Mouse (Mus musculus) hindbrain, embryonic 13.5 days (tissue): ENCODE data around the gene Cdca5. TPM values are rescaled to one million over a fixed set of nuclear protein-coding genes. Genes with fewer than 3 reads are reported as not detected.

ENCODE experiments used
- ATAC-seq: fragments of 200-750 bp; cut with Nextera tagmentation; 2 replicates; pipeline ENCODE4 v1.8.0; 2017; ENCODE audit warnings: moderate TSS enrichment; ENCODE audit not compliant: low FRiP score
- H3K27ac ChIP-seq: fragments of 300-500 bp; sonication (generic); 2 replicates; pipeline ENCODE4 v1.5.1; 2015; ENCODE audit warnings: inconsistent platforms, mild to moderate bottlenecking, moderate library complexity
- H3K27me3 ChIP-seq: fragments of 300-500 bp; sonication (generic); 2 replicates; pipeline ENCODE4 v1.6.1; 2015; ENCODE audit warnings: mild to moderate bottlenecking, inconsistent platforms
- H3K36me3 ChIP-seq: fragments of 300-500 bp; sonication (generic); 2 replicates; pipeline ENCODE4 v1.6.1; 2015; ENCODE audit warnings: mild to moderate bottlenecking, inconsistent platforms
- H3K4me1 ChIP-seq: fragments of 300-500 bp; sonication (generic); replicated peaks from 2 replicates; pipeline ENCODE4 v1.6.1; 2015; ENCODE audit warnings: inconsistent platforms
- H3K4me2 ChIP-seq: fragments of 300-500 bp; sonication (generic); 2 replicates; pipeline ENCODE4 v1.6.1; 2015; ENCODE audit warnings: inconsistent platforms, mild to moderate bottlenecking, moderate library complexity
- H3K4me3 ChIP-seq: fragments of 300-500 bp; sonication (generic); 2 replicates; pipeline ENCODE4 v1.5.1; 2015; ENCODE audit warnings: mild to moderate bottlenecking, inconsistent platforms
- H3K9ac ChIP-seq: fragments of 300-500 bp; sonication (generic); 2 replicates; pipeline ENCODE4 v1.6.1; 2015; ENCODE audit warnings: mild to moderate bottlenecking, inconsistent platforms
- H3K9me3 ChIP-seq: fragments of 300-500 bp; sonication (generic); 2 replicates; pipeline ENCODE4 v1.6.1; 2016; ENCODE audit warnings: inconsistent platforms
- WGBS: fragments of 180-500 bp; shearing (Covaris S2); methylation state at CpG from one replicate; pipeline ENCODE4 v1.1.7; 2015; 5-methylcytosine and 5-hydroxymethylcytosine counted together
- polyA plus RNA-seq: library from polyadenylated mRNA; unstranded; fragments of >200 nt; fragmentation: Nextera tagmentation; extraction: Ambion mirVana; gene quantifications from 2 replicates; pipeline ENCODE4 v1.2.1, GENCODE M21; 2015

Gene Cdca5
- polyA plus RNA-seq, 1 experiment from 2014 or later: 9.2 TPM

GRCm38 (mm10) chr19:6066571-6066970 lies 18.2 kb upstream of the Cdca5 start:
- ATAC-seq: peak; percentile 19
- 31% methylated on average over 5 of the region's 5 CpGs for WGBS

GRCm38 (mm10) chr19:6067011-6067723 lies 17.6 kb upstream of the Cdca5 start:
- H3K9ac ChIP-seq: peak overlapping the region; percentile 87
- H3K4me2 ChIP-seq: peak overlapping the region; percentile 92
- peaks cover 51% of the 10 kb centered on the region for H3K4me1 ChIP-seq
- no peaks in the 10 kb centered on the region for H3K27me3 ChIP-seq
- peaks cover 32% of the 10 kb centered on the region for H3K36me3 ChIP-seq
- peak; percentile 80 for ATAC-seq
- H3K4me3 ChIP-seq: peak overlapping the region; percentile 60
- WGBS: under 1% methylated on average over 30 of the region's 30 CpGs
- H3K9me3 ChIP-seq: no peaks in the 10 kb centered on the region
- H3K27ac ChIP-seq: peak overlapping the region; percentile 93

More at GRCm38 (mm10) chr19:6066571-6066970, 18.2 kb upstream of the Cdca5 start:
- peaks cover 32% of the 10 kb centered on the region for H3K36me3 ChIP-seq
- no peaks in the 10 kb centered on the region for H3K9me3 ChIP-seq
- H3K4me1 ChIP-seq: peaks cover 56% of the 10 kb centered on the region
- H3K4me3 ChIP-seq: peak overlapping the region; percentile 60
- H3K4me2 ChIP-seq: peak overlapping the region; percentile 92
- peak overlapping the region; percentile 93 for H3K27ac ChIP-seq
- no peaks in the 10 kb centered on the region for H3K27me3 ChIP-seq
- peak overlapping the region; percentile 87 for H3K9ac ChIP-seq

GRCm38 (mm10) chr19:6067724-6068415 lies 16.9 kb upstream of the Cdca5 start, which contains the start of gene Tm7sf2:
Gene Tm7sf2 (minus strand): TSS chr19:6068373.
- Histone ChIP-seq H3K4me2 (peak within 1 kb of the TSS; percentile 92), H3K9ac (peak within 1 kb of the TSS; percentile 87), H3K27me3 (no peaks in the 10 kb centered on the region), H3K9me3 (no peaks in the 10 kb centered on the region), H3K4me3 (peak within 1 kb of the TSS; percentile 60), H3K4me1 (peaks cover 44% of the 10 kb centered on the region), H3K36me3 (peaks cover 37% of the 10 kb centered on the region), H3K27ac (peak within 1 kb of the TSS; percentile 93)
- peak; percentile 90 for ATAC-seq
- 10% methylated on average over 33 of the region's 33 CpGs for WGBS

- Histone ChIP-seq H3K36me3 (peaks cover 48% of the 10 kb centered on the region), H3K4me2 (no peak overlapping the region), H3K9ac (no peak overlapping the region), H3K27ac (peak overlapping the region; percentile 93; the same call in 1 of the 2 replicates), H3K9me3 (no peaks in the 10 kb centered on the region), H3K4me3 (no peak overlapping the region), H3K27me3 (no peaks in the 10 kb centered on the region), H3K4me1 (peaks cover 33% of the 10 kb centered on the region)
- WGBS: 89% methylated on average over 4 of the region's 4 CpGs
- ATAC-seq: no peak
These were observed 15.8 kb upstream of the Cdca5 start for GRCm38 (mm10) chr19:6068951-6069350.

- Histone ChIP-seq H3K36me3 (peaks cover 54% of the 10 kb centered on the region), H3K4me1 (peaks cover 34% of the 10 kb centered on the region), H3K9ac (no peak overlapping the region), H3K4me2 (no peak overlapping the region), H3K9me3 (no peaks in the 10 kb centered on the region), H3K4me3 (no peak overlapping the region), H3K27ac (no peak overlapping the region), H3K27me3 (no peaks in the 10 kb centered on the region)
- ATAC-seq: no peak
- 97% methylated on average over 10 of the region's 10 CpGs for WGBS
These were observed 14.9 kb upstream of the Cdca5 start for GRCm38 (mm10) chr19:6069851-6070250.

- no peak for ATAC-seq
- Histone ChIP-seq H3K9ac (no peak overlapping the region), H3K4me2 (no peak overlapping the region), H3K9me3 (no peaks in the 10 kb centered on the region), H3K27me3 (no peaks in the 10 kb centered on the region), H3K4me1 (peaks cover 37% of the 10 kb centered on the region), H3K27ac (no peak overlapping the region), H3K4me3 (no peak overlapping the region), H3K36me3 (peaks cover 59% of the 10 kb centered on the region)
- WGBS: 92% methylated on average over 31 of the region's 31 CpGs
These were observed 14.1 kb upstream of the Cdca5 start for GRCm38 (mm10) chr19:6070571-6071250.

GRCm38 (mm10) chr19:6071261-6071660 lies 13.5 kb upstream of the Cdca5 start:
- ATAC-seq: no peak
- Histone ChIP-seq H3K27ac (no peak overlapping the region), H3K36me3 (peaks cover 59% of the 10 kb centered on the region), H3K4me3 (no peak overlapping the region), H3K27me3 (no peaks in the 10 kb centered on the region), H3K9me3 (no peaks in the 10 kb centered on the region), H3K4me2 (no peak overlapping the region), H3K4me1 (peaks cover 37% of the 10 kb centered on the region), H3K9ac (no peak overlapping the region)
- whole genome bisulfite sequencing: 96% methylated on average over 19 of the region's 19 CpGs

- Histone ChIP-seq H3K27ac (no peak overlapping the region), H3K4me2 (no peak overlapping the region), H3K9ac (no peak overlapping the region), H3K9me3 (no peaks in the 10 kb centered on the region), H3K4me3 (no peak overlapping the region), H3K36me3 (peaks cover 55% of the 10 kb centered on the region), H3K4me1 (peaks cover 24% of the 10 kb centered on the region), H3K27me3 (no peaks in the 10 kb centered on the region)
- ATAC-seq: no peak
- WGBS: 92% methylated on average over 5 of the region's 5 CpGs
These were observed 10.9 kb upstream of the Cdca5 start for GRCm38 (mm10) chr19:6073889-6074288.

GRCm38 (mm10) chr19:6076564-6077393 lies 8.0 kb upstream of the Cdca5 start, which contains the start of gene Vps51:
Gene Vps51 (minus strand): TSS chr19:6077231.
- peak within 1 kb of the TSS; percentile 76 for H3K4me3 ChIP-seq
- no peaks in the 10 kb centered on the region for H3K27me3 ChIP-seq
- H3K4me1 ChIP-seq: peaks cover 24% of the 10 kb centered on the region
- no peaks in the 10 kb centered on the region for H3K9me3 ChIP-seq
- ATAC-seq: peak; percentile 92
- peak within 1 kb of the TSS; percentile 91 for H3K27ac ChIP-seq
- peak within 1 kb of the TSS; percentile 93 for H3K4me2 ChIP-seq
- peak within 1 kb of the TSS; percentile 82 for H3K9ac ChIP-seq
- peaks cover 55% of the 10 kb centered on the region for H3K36me3 ChIP-seq
- 1% methylated on average over 33 of the region's 33 CpGs for WGBS

- Histone ChIP-seq H3K9ac (no peak within 1 kb of the TSS), H3K9me3 (no peaks in the 10 kb centered on the region), H3K27ac (no peak within 1 kb of the TSS), H3K4me1 (peaks cover 42% of the 10 kb centered on the region), H3K4me3 (no peak within 1 kb of the TSS), H3K27me3 (no peaks in the 10 kb centered on the region), H3K4me2 (no peak within 1 kb of the TSS), H3K36me3 (peaks cover 43% of the 10 kb centered on the region)
- WGBS: 94% methylated on average over 12 of the region's 12 CpGs
- ATAC-seq: no peak
These were observed 4.8 kb upstream of the Cdca5 start, which contains the start of gene Tmem262 for GRCm38 (mm10) chr19:6079983-6080480. Gene Tmem262 (plus strand): TSS chr19:6080033.

GRCm38 (mm10) chr19:6082156-6082555 lies 2.6 kb upstream of the Cdca5 start, which contains the start of gene Gm28374:
Gene Gm28374 (minus strand): TSS chr19:6082256.
- ATAC-seq: no peak
- no peaks in the 10 kb centered on the region for H3K9me3 ChIP-seq
- H3K4me2 ChIP-seq: no peak within 1 kb of the TSS
- H3K27me3 ChIP-seq: no peaks in the 10 kb centered on the region
- no peak within 1 kb of the TSS for H3K9ac ChIP-seq
- WGBS: 97% methylated on average over 9 of the region's 9 CpGs
- H3K36me3 ChIP-seq: peaks cover 40% of the 10 kb centered on the region
- H3K4me3 ChIP-seq: no peak within 1 kb of the TSS
- no peak within 1 kb of the TSS for H3K27ac ChIP-seq
- peaks cover 34% of the 10 kb centered on the region for H3K4me1 ChIP-seq
